Mouse (Mus musculus) gastrocnemius, postnatal 14 days (tissue): ENCODE measurements around the gene C1qtnf2. TPM values are rescaled to one million over a fixed set of nuclear protein-coding genes. Genes with fewer than 3 reads are reported as not detected.

Source experiments
- DNase-seq: peaks from one replicate; pipeline ENCODE4 v3.0.0; 2021; ENCODE audit warnings: mixed read lengths
- intact Hi-C: fragments of 180-260 bp; cut with DNase I; formaldehyde crosslinking; loops from one replicate; pipeline ENCODE4 v1.15.1; 2025; ENCODE audit warnings: low total_unique reads
- long read RNA-seq, 2 experiments: library from polyadenylated mRNA; stranded (forward); transcript quantifications; one replicate each; pipeline ENCODE4 v2.0.0; 2021
- total RNA-seq, 2 experiments: library from RNA; stranded (reverse); gene quantifications; 2 replicates each; pipeline ENCODE4 v1.2.3; 2021

Gene C1qtnf2
- total RNA-seq: 10 to 100 TPM; 11.4 to 18.2 TPM
- long read RNA-seq, experiment 1, transcript C1qtnf2-201 (4 exons, 1,211 nt): major isoform, 10 of 11 reads
- long read RNA-seq, experiment 1, partial matches to known transcripts: 0 of 11 reads
- long read RNA-seq, experiment 1, other reads (novel, unspliced or antisense): 1 of 11 reads
- long read RNA-seq, experiment 2, transcript C1qtnf2-201 (4 exons, 1,211 nt): major isoform, 13 of 13 reads
- long read RNA-seq, experiment 2, partial matches to known transcripts: 0 of 13 reads
- long read RNA-seq, experiment 2, other reads (novel, unspliced or antisense): 0 of 13 reads

GRCm38 (mm10) chr11:43474225-43474774 is at the start of gene C1qtnf2:
Gene C1qtnf2, plus strand, starts transcription at chr11:43474276.
- intact Hi-C loops: no loop called here
- peak; percentile 73 for DNase-seq

- intact Hi-C loops: no loop called here
- no peak for DNase-seq
Observed at GRCm38 (mm10) chr11:43424386-43424785, 49.7 kb upstream of the C1qtnf2 start.

GRCm38 (mm10) chr11:43425166-43425709 is 48.8 kb upstream of the C1qtnf2 start:
- intact Hi-C loops: no loop called here
- DNase-seq: no peak

- DNase-seq: peak; percentile 76
- intact Hi-C loops: no loop called here
Observed at GRCm38 (mm10) chr11:43425824-43426413, 48.2 kb upstream of the C1qtnf2 start, which contains the start of gene Pttg1. Gene Pttg1, minus strand, starts transcription at chr11:43426251.

- intact Hi-C loops: no loop called here
- DNase-seq: no peak
Observed at GRCm38 (mm10) chr11:43426414-43426884, 47.6 kb upstream of the C1qtnf2 start.

GRCm38 (mm10) chr11:43433254-43434023 is 40.6 kb upstream of the C1qtnf2 start, which contains the start of gene Slu7:
Gene Slu7, plus strand, starts transcription at chr11:43433744.
- intact Hi-C loops: no loop called here

GRCm38 (mm10) chr11:43434024-43434407 is 40.1 kb upstream of the C1qtnf2 start:
- intact Hi-C loops: no loop called here
- DNase-seq: no peak

More at GRCm38 (mm10) chr11:43433254-43434023, 40.6 kb upstream of the C1qtnf2 start, which contains the start of gene Slu7:
- peak; percentile 71 for DNase-seq

GRCm38 (mm10) chr11:43441121-43441520 is 33.0 kb upstream of the C1qtnf2 start:
- no peak for DNase-seq
- intact Hi-C loops: no loop called here

- DNase-seq: no peak
- intact Hi-C loops: no loop called here
Observed at GRCm38 (mm10) chr11:43443183-43443582, 30.9 kb upstream of the C1qtnf2 start.

GRCm38 (mm10) chr11:43449916-43450315 is 24.2 kb upstream of the C1qtnf2 start:
- intact Hi-C loops: no loop called here

GRCm38 (mm10) chr11:43451322-43451721 is 22.8 kb upstream of the C1qtnf2 start:
- intact Hi-C loops: no loop called here
- no peak for DNase-seq

More at GRCm38 (mm10) chr11:43449916-43450315, 24.2 kb upstream of the C1qtnf2 start:
- DNase-seq: no peak

- intact Hi-C loops: no loop called here
Observed at GRCm38 (mm10) chr11:43452266-43452665, 21.8 kb upstream of the C1qtnf2 start.

GRCm38 (mm10) chr11:43463204-43463603 is 10.9 kb upstream of the C1qtnf2 start:
- no peak for DNase-seq
- intact Hi-C loops: no loop called here

More at GRCm38 (mm10) chr11:43452266-43452665, 21.8 kb upstream of the C1qtnf2 start:
- no peak for DNase-seq

- DNase-seq: no peak
Observed at GRCm38 (mm10) chr11:43470118-43470517, 4.0 kb upstream of the C1qtnf2 start.

GRCm38 (mm10) chr11:43470881-43471820 is 2.9 kb upstream of the C1qtnf2 start:
- intact Hi-C loops: no loop called here
- no peak for DNase-seq

More at GRCm38 (mm10) chr11:43470118-43470517, 4.0 kb upstream of the C1qtnf2 start:
- intact Hi-C loops: no loop called here

- intact Hi-C loops: no loop called here
- DNase-seq: no peak
Observed at GRCm38 (mm10) chr11:43473115-43473514, 961 bp upstream of the C1qtnf2 start.

- no peak for DNase-seq
- intact Hi-C loops: no loop called here
Observed at GRCm38 (mm10) chr11:43473635-43474224, 346 bp upstream of the C1qtnf2 start.

GRCm38 (mm10) chr11:43479376-43479775 is 5.3 kb downstream of the C1qtnf2 start:
- intact Hi-C loops: no loop called here
- DNase-seq: no peak
